Mouse (Mus musculus): ENCODE data around the gene Plcl1. TPM values are rescaled to one million over a fixed set of nuclear protein-coding genes. Genes with fewer than 3 reads are reported as not detected.

Gene Plcl1
- polyA plus RNA-seq, 1 experiment = 0.58 TPM

- Histone ChIP-seq H3K36me3 (ENCODE audit: control insufficient read depth, insufficient read depth, low read length) (no peaks in the 10 kb centered on the region), H3K4me1 (ENCODE audit: control insufficient read depth, insufficient read depth, insufficient read length, low read length) (no peaks in the 10 kb centered on the region), H3K27ac (ENCODE audit: insufficient read depth, low read depth, low read length) (no peak overlapping the region), H3K4me3 (ENCODE audit: low read depth, low read length) (no peak overlapping the region), H3K27me3 (ENCODE audit: control insufficient read depth, insufficient read depth, low read length) (no peaks in the 10 kb centered on the region)
- WGBS = 52% methylated on average over 11 of the region's 11 CpGs
- TF ChIP-seq POLR2A (IDR thresholded peaks at IDR 0.05; ENCODE audit: low read depth, low read length) (no peak), CTCF (IDR thresholded peaks at IDR 0.05; ENCODE audit: extremely low read depth, insufficient read length, insufficient replicate concordance, low read depth, low read length) (no peak)
Measured at GRCm38 (mm10) chr1:55665828-55666673, 260.3 kb downstream of the Plcl1 start.

- 72% methylated on average over 5 of the region's 5 CpGs for WGBS
- TF ChIP-seq POLR2A (IDR thresholded peaks at IDR 0.05; ENCODE audit: low read depth, low read length) (no peak), CTCF (IDR thresholded peaks at IDR 0.05; ENCODE audit: extremely low read depth, insufficient read length, insufficient replicate concordance, low read depth, low read length) (no peak)
- no peak overlapping the region for H3K4me3 ChIP-seq (ENCODE audit: low read depth, low read length)
- H3K27ac ChIP-seq (ENCODE audit: insufficient read depth, low read depth, low read length) = no peak overlapping the region
- H3K27me3 ChIP-seq (ENCODE audit: control insufficient read depth, insufficient read depth, low read length) = no peaks in the 10 kb centered on the region
- H3K36me3 ChIP-seq (ENCODE audit: control insufficient read depth, insufficient read depth, low read length) = no peaks in the 10 kb centered on the region
- no peaks in the 10 kb centered on the region for H3K4me1 ChIP-seq (ENCODE audit: control insufficient read depth, insufficient read depth, insufficient read length, low read length)
Measured at GRCm38 (mm10) chr1:55666798-55667197, 261.1 kb downstream of the Plcl1 start.

- Histone ChIP-seq H3K36me3 (ENCODE audit: control insufficient read depth, insufficient read depth, low read length) (no peaks in the 10 kb centered on the region), H3K4me3 (ENCODE audit: low read depth, low read length) (no peak overlapping the region)
- 56% methylated on average over 4 of the region's 4 CpGs for WGBS
Measured at GRCm38 (mm10) chr1:55668622-55669237, 263.0 kb downstream of the Plcl1 start.

GRCm38 (mm10) chr1:55682676-55683075 is 277.0 kb downstream of the Plcl1 start:
- Histone ChIP-seq H3K36me3 (ENCODE audit: control insufficient read depth, insufficient read depth, low read length) (no peaks in the 10 kb centered on the region), H3K4me3 (ENCODE audit: low read depth, low read length) (no peak overlapping the region), H3K27me3 (ENCODE audit: control insufficient read depth, insufficient read depth, low read length) (no peaks in the 10 kb centered on the region), H3K4me1 (ENCODE audit: control insufficient read depth, insufficient read depth, insufficient read length, low read length) (no peaks in the 10 kb centered on the region), H3K27ac (ENCODE audit: insufficient read depth, low read depth, low read length) (no peak overlapping the region)
- WGBS = 94% methylated on average over 3 of the region's 3 CpGs
- TF ChIP-seq CTCF (IDR thresholded peaks at IDR 0.05; ENCODE audit: extremely low read depth, insufficient read length, insufficient replicate concordance, low read depth, low read length) = no peak

More at GRCm38 (mm10) chr1:55668622-55669237, 263.0 kb downstream of the Plcl1 start:
- Histone ChIP-seq H3K27me3 (ENCODE audit: control insufficient read depth, insufficient read depth, low read length) (no peaks in the 10 kb centered on the region), H3K4me1 (ENCODE audit: control insufficient read depth, insufficient read depth, insufficient read length, low read length) (no peaks in the 10 kb centered on the region), H3K27ac (ENCODE audit: insufficient read depth, low read depth, low read length) (no peak overlapping the region)
- TF ChIP-seq POLR2A (IDR thresholded peaks at IDR 0.05; ENCODE audit: low read depth, low read length) (no peak), CTCF (IDR thresholded peaks at IDR 0.05; ENCODE audit: extremely low read depth, insufficient read length, insufficient replicate concordance, low read depth, low read length) (no peak)

GRCm38 (mm10) chr1:55686261-55686660 is 280.5 kb downstream of the Plcl1 start:
- 86% methylated on average over 5 of the region's 5 CpGs for WGBS
- no peaks in the 10 kb centered on the region for H3K27me3 ChIP-seq (ENCODE audit: control insufficient read depth, insufficient read depth, low read length)
- no peaks in the 10 kb centered on the region for H3K4me1 ChIP-seq (ENCODE audit: control insufficient read depth, insufficient read depth, insufficient read length, low read length)
- H3K36me3 ChIP-seq (ENCODE audit: control insufficient read depth, insufficient read depth, low read length) = no peaks in the 10 kb centered on the region
- H3K4me3 ChIP-seq (ENCODE audit: low read depth, low read length) = no peak overlapping the region
- H3K27ac ChIP-seq (ENCODE audit: insufficient read depth, low read depth, low read length) = no peak overlapping the region
- TF ChIP-seq CTCF (IDR thresholded peaks at IDR 0.05; ENCODE audit: extremely low read depth, insufficient read length, insufficient replicate concordance, low read depth, low read length) = no peak
- TF ChIP-seq POLR2A (IDR thresholded peaks at IDR 0.05; ENCODE audit: low read depth, low read length) = no peak

GRCm38 (mm10) chr1:55693636-55694220 is 288.0 kb downstream of the Plcl1 start:
- no peak overlapping the region for H3K27ac ChIP-seq (ENCODE audit: insufficient read depth, low read depth, low read length)
- WGBS = 79% methylated on average over 10 of the region's 10 CpGs
- H3K4me1 ChIP-seq (ENCODE audit: control insufficient read depth, insufficient read depth, insufficient read length, low read length) = no peaks in the 10 kb centered on the region

GRCm38 (mm10) chr1:55696206-55696605 is 290.5 kb downstream of the Plcl1 start:
- Histone ChIP-seq H3K27ac (ENCODE audit: insufficient read depth, low read depth, low read length) (no peak overlapping the region), H3K27me3 (ENCODE audit: control insufficient read depth, insufficient read depth, low read length) (no peaks in the 10 kb centered on the region), H3K36me3 (ENCODE audit: control insufficient read depth, insufficient read depth, low read length) (no peaks in the 10 kb centered on the region), H3K4me1 (ENCODE audit: control insufficient read depth, insufficient read depth, insufficient read length, low read length) (no peaks in the 10 kb centered on the region), H3K4me3 (ENCODE audit: low read depth, low read length) (no peak overlapping the region)
- 92% methylated on average over 5 of the region's 5 CpGs for WGBS
- no peak for TF ChIP-seq CTCF (IDR thresholded peaks at IDR 0.05; ENCODE audit: extremely low read depth, insufficient read length, insufficient replicate concordance, low read depth, low read length)
- TF ChIP-seq POLR2A (IDR thresholded peaks at IDR 0.05; ENCODE audit: low read depth, low read length) = no peak

More at GRCm38 (mm10) chr1:55693636-55694220, 288.0 kb downstream of the Plcl1 start:
- TF ChIP-seq CTCF (IDR thresholded peaks at IDR 0.05; ENCODE audit: extremely low read depth, insufficient read length, insufficient replicate concordance, low read depth, low read length) = no peak
- no peak for TF ChIP-seq POLR2A (IDR thresholded peaks at IDR 0.05; ENCODE audit: low read depth, low read length)
- H3K27me3 ChIP-seq (ENCODE audit: control insufficient read depth, insufficient read depth, low read length) = no peaks in the 10 kb centered on the region
- no peaks in the 10 kb centered on the region for H3K36me3 ChIP-seq (ENCODE audit: control insufficient read depth, insufficient read depth, low read length)
- H3K4me3 ChIP-seq (ENCODE audit: low read depth, low read length) = no peak overlapping the region

All from small intestine, adult 2 months (tissue).